Mouse (Mus musculus): ENCODE measurements around the gene Psg16.

Psg16 gene

GRCm38 (mm10) chr7:17073904-17074615 is at the start of gene Psg16:
Gene Psg16 (plus strand): TSS chr7:17074040.
- peak; percentile 68 for DNase-seq

GRCm38 (mm10) chr7:17024141-17024540 is 49.7 kb upstream of the Psg16 start:
- no peak for DNase-seq

- no peak for DNase-seq
These were observed 48.9 kb upstream of the Psg16 start for GRCm38 (mm10) chr7:17024814-17025504.

- DNase-seq, result no peak
These were observed 48.3 kb upstream of the Psg16 start for GRCm38 (mm10) chr7:17025505-17025894.

- DNase-seq, result no peak
These were observed 47.8 kb upstream of the Psg16 start for GRCm38 (mm10) chr7:17025896-17026622.

- no peak for DNase-seq
These were observed 46.9 kb upstream of the Psg16 start for GRCm38 (mm10) chr7:17026710-17027587.

GRCm38 (mm10) chr7:17027588-17028343 is 46.1 kb upstream of the Psg16 start, which contains the start of gene Ppp5c:
Gene Ppp5c (minus strand): TSS chr7:17027924.
- DNase-seq, result peak; percentile 91

GRCm38 (mm10) chr7:17028923-17029322 is 44.9 kb upstream of the Psg16 start:
- DNase-seq, result no peak

- no peak for DNase-seq
These were observed 43.6 kb upstream of the Psg16 start for GRCm38 (mm10) chr7:17030239-17030638.

GRCm38 (mm10) chr7:17038018-17038695 is 35.7 kb upstream of the Psg16 start:
- DNase-seq, result no peak

- no peak for DNase-seq
These were observed 34.5 kb upstream of the Psg16 start for GRCm38 (mm10) chr7:17039373-17039772.

GRCm38 (mm10) chr7:17045743-17046142 is 28.1 kb upstream of the Psg16 start:
- DNase-seq, result peak; percentile 72

- DNase-seq, result no peak
These were observed 26.7 kb upstream of the Psg16 start for GRCm38 (mm10) chr7:17047041-17047682.

GRCm38 (mm10) chr7:17048431-17049190 is 25.2 kb upstream of the Psg16 start:
- no peak for DNase-seq

GRCm38 (mm10) chr7:17050491-17050890 is 23.3 kb upstream of the Psg16 start:
- no peak for DNase-seq

- DNase-seq, result no peak
These were observed 22.8 kb upstream of the Psg16 start for GRCm38 (mm10) chr7:17050933-17051594.

GRCm38 (mm10) chr7:17054325-17054989 is 19.4 kb upstream of the Psg16 start:
- no peak for DNase-seq

- DNase-seq, result no peak
These were observed 18.4 kb upstream of the Psg16 start for GRCm38 (mm10) chr7:17055287-17055946.

All from right cerebral cortex, postnatal 25 days (tissue).